Mouse (Mus musculus) MEL (cell line): ENCODE results near the gene Gpd1. TPM values are rescaled to one million over a fixed set of nuclear protein-coding genes. Genes with fewer than 3 reads are reported as not detected.

Experiments used
- DNase-seq: peaks from one replicate; pipeline ENCODE4 v3.0.0; 2011; ENCODE audit warnings: low read depth, low spot score
- H3K27ac ChIP-seq: 2 replicates; pipeline ENCODE4 v1.5.1; 2012; ENCODE audit warnings: low read depth, mild to moderate bottlenecking, control low read depth, low read length, moderate library complexity; ENCODE audit not compliant: control insufficient read depth
- H3K27me3 ChIP-seq, 2 experiments: fragments of 150-350 bp in 1 of 2; sonication (generic) in 1 of 2; 2 replicates each; pipeline ENCODE4 v1.6.1; 2012; ENCODE audit warnings: low read length in 2 of 2, mild to moderate bottlenecking in 2 of 2, improper control_type of control experiment in 1 of 2, moderate library complexity in 1 of 2; ENCODE audit not compliant: insufficient read depth in 2 of 2, control insufficient read depth in 1 of 2
- H3K36me3 ChIP-seq, 2 experiments: 2 replicates each; pipeline ENCODE4 v1.6.1; 2012 to 2014; ENCODE audit warnings: low read length in 2 of 2, improper control_type of control experiment in 1 of 2, inconsistent platforms in 1 of 2, mild to moderate bottlenecking in 1 of 2; ENCODE audit not compliant: insufficient read depth in 2 of 2, control insufficient read depth in 1 of 2
- H3K4me1 ChIP-seq, 2 experiments: fragments of 150-350 bp in 1 of 2; sonication (generic) in 1 of 2; 2 replicates each; pipeline ENCODE4 v1.6.1; 2012; ENCODE audit warnings: low read length in 2 of 2, improper control_type of control experiment in 1 of 2, mild to moderate bottlenecking in 1 of 2; ENCODE audit not compliant: insufficient read depth in 2 of 2, control insufficient read depth in 1 of 2
- H3K4me3 ChIP-seq, 2 experiments: fragments of 150-350 bp in 1 of 2; sonication (generic) in 1 of 2; 2 replicates each; pipeline ENCODE4 v1.5.1; 2012; ENCODE audit warnings: low read depth in 2 of 2, low read length in 2 of 2, mild to moderate bottlenecking in 2 of 2, moderate library complexity in 2 of 2, control low read depth in 1 of 2, improper control_type of control experiment in 1 of 2; ENCODE audit not compliant: control insufficient read depth in 1 of 2, insufficient read depth in 1 of 2
- H3K79me2 ChIP-seq: 2 replicates; pipeline ENCODE4 v1.6.1; 2012; ENCODE audit warnings: mild to moderate bottlenecking, low read length, moderate library complexity; ENCODE audit not compliant: control insufficient read depth, poor library complexity, insufficient read depth
- H3K9ac ChIP-seq: 2 replicates; pipeline ENCODE4 v1.6.1; 2012; ENCODE audit warnings: low read depth, mild to moderate bottlenecking, control low read depth, low read length, moderate library complexity; ENCODE audit not compliant: control insufficient read depth, poor library complexity, severe bottlenecking
- H3K9me3 ChIP-seq: fragments of 150-350 bp; sonication (generic); replicated peaks from 2 replicates; pipeline ENCODE4 v1.6.1; 2012; ENCODE audit warnings: mild to moderate bottlenecking, low read length, improper control_type of control experiment, moderate library complexity; ENCODE audit not compliant: insufficient read depth
- BHLHE40 ChIP-seq: IDR thresholded peaks from 2 replicates; pipeline ENCODE4 v1.6.1; 2012; ENCODE audit warnings: low read depth, mild to moderate bottlenecking, inconsistent platforms, low read length, improper control_type of control experiment, borderline replicate concordance
- ELF1 ChIP-seq: IDR thresholded peaks from 2 replicates; pipeline ENCODE4 v1.6.1; 2014; ENCODE audit warnings: low read depth, mild to moderate bottlenecking, inconsistent platforms, low read length, improper control_type of control experiment, moderate library complexity
- ETS1 ChIP-seq: IDR thresholded peaks from 2 replicates; pipeline ENCODE4 v1.6.1; 2012; ENCODE audit warnings: low read depth, mild to moderate bottlenecking, inconsistent platforms, low read length, improper control_type of control experiment, moderate library complexity
- KAT2A ChIP-seq: conservative IDR thresholded peaks from 2 replicates; pipeline ENCODE4 v1.6.1; 2012; ENCODE audit warnings: low read depth, low read length, improper control_type of control experiment, inconsistent platforms
- MAX ChIP-seq: IDR thresholded peaks from 2 replicates; pipeline ENCODE4 v1.6.1; 2011; ENCODE audit warnings: low read length, improper control_type of control experiment
- MEF2A ChIP-seq: IDR thresholded peaks from 2 replicates; pipeline ENCODE4 v1.6.1; 2014; ENCODE audit warnings: low read depth, mild to moderate bottlenecking, inconsistent platforms, low read length, improper control_type of control experiment; ENCODE audit not compliant: poor library complexity, insufficient replicate concordance, severe bottlenecking; ENCODE audit errors: extremely low read depth
- MXI1 ChIP-seq: IDR thresholded peaks from 2 replicates; pipeline ENCODE4 v1.6.1; 2011; ENCODE audit warnings: mild to moderate bottlenecking, low read depth, low read length, improper control_type of control experiment
- MYB ChIP-seq: IDR thresholded peaks from 2 replicates; pipeline ENCODE4 v1.6.1; 2011; ENCODE audit warnings: mild to moderate bottlenecking, low read depth, low read length, improper control_type of control experiment
- POLR2A ChIP-seq, 2 experiments: IDR thresholded peaks; 2 replicates each; pipeline ENCODE4 v1.6.1; 2011 to 2012; ENCODE audit warnings: low read length in 2 of 2, mild to moderate bottlenecking in 2 of 2, control low read depth in 1 of 2, improper control_type of control experiment in 1 of 2, low read depth in 1 of 2, moderate library complexity in 1 of 2; ENCODE audit not compliant: control insufficient read depth in 1 of 2, insufficient read depth in 1 of 2, poor library complexity in 1 of 2
- POLR2AphosphoS5 ChIP-seq: IDR thresholded peaks from 2 replicates; pipeline ENCODE4 v1.6.1; 2012; ENCODE audit warnings: low read depth, borderline replicate concordance, mild to moderate bottlenecking, inconsistent platforms, low read length, moderate library complexity, mixed read lengths
- RAD21 ChIP-seq: IDR thresholded peaks from 2 replicates; pipeline ENCODE4 v1.6.1; 2011; ENCODE audit warnings: mild to moderate bottlenecking, low read depth, low read length, improper control_type of control experiment
- SMC3 ChIP-seq: IDR thresholded peaks from 2 replicates; pipeline ENCODE4 v1.6.1; 2011; ENCODE audit warnings: low read depth, low read length, improper control_type of control experiment
- TAL1 ChIP-seq: IDR thresholded peaks from 2 replicates; pipeline ENCODE4 v1.6.1; 2012; ENCODE audit warnings: mild to moderate bottlenecking, inconsistent platforms, low read length, moderate library complexity, mixed read lengths
- TBP ChIP-seq: IDR thresholded peaks from 2 replicates; pipeline ENCODE4 v1.8.0; 2011; ENCODE audit warnings: low read depth, low read length, improper control_type of control experiment
- TCF12 ChIP-seq: IDR thresholded peaks from 2 replicates; pipeline ENCODE4 v1.6.1; 2014; ENCODE audit warnings: low read depth, mild to moderate bottlenecking, inconsistent platforms, low read length, improper control_type of control experiment, moderate library complexity
- UBTF ChIP-seq: IDR thresholded peaks from 2 replicates; pipeline ENCODE4 v1.6.1; 2012; ENCODE audit warnings: low read depth, mild to moderate bottlenecking, inconsistent platforms, low read length, improper control_type of control experiment, moderate library complexity, borderline replicate concordance; ENCODE audit not compliant: insufficient read depth
- USF2 ChIP-seq, 2 experiments: IDR thresholded peaks; 2 replicates each; pipeline ENCODE4 v1.6.1; 2011 to 2012; ENCODE audit warnings: improper control_type of control experiment in 2 of 2, low read length in 2 of 2, borderline replicate concordance in 1 of 2, inconsistent platforms in 1 of 2, low read depth in 1 of 2, mild to moderate bottlenecking in 1 of 2; ENCODE audit not compliant: insufficient read depth in 1 of 2
- polyA plus RNA-seq, 2 experiments: library from polyadenylated mRNA; stranded (reverse) in 1 of 2; unstranded in 1 of 2; fragments of >175 nt in 1 of 2; fragments of >200 nt in 1 of 2; gene quantifications; 2 replicates each; pipeline versions ENCODE4 v1.2.1 to v1.2.4; 2012; ENCODE audit warnings: low replicate concordance in 2 of 2, low read depth in 1 of 2; ENCODE audit not compliant: insufficient read length in 2 of 2, insufficient read depth in 1 of 2, missing spikeins in 1 of 2
- total RNA-seq: library from RNA; depleted of rRNA; stranded (reverse); fragments of 300-350 nt; gene quantifications from 2 replicates; pipeline ENCODE4 v1.2.3, GENCODE M21; 2012

Gpd1 gene
- total and polyA plus RNA-seq, 3 experiments, result 0.23 to 0.52 TPM; not detected in 1

DNA sequence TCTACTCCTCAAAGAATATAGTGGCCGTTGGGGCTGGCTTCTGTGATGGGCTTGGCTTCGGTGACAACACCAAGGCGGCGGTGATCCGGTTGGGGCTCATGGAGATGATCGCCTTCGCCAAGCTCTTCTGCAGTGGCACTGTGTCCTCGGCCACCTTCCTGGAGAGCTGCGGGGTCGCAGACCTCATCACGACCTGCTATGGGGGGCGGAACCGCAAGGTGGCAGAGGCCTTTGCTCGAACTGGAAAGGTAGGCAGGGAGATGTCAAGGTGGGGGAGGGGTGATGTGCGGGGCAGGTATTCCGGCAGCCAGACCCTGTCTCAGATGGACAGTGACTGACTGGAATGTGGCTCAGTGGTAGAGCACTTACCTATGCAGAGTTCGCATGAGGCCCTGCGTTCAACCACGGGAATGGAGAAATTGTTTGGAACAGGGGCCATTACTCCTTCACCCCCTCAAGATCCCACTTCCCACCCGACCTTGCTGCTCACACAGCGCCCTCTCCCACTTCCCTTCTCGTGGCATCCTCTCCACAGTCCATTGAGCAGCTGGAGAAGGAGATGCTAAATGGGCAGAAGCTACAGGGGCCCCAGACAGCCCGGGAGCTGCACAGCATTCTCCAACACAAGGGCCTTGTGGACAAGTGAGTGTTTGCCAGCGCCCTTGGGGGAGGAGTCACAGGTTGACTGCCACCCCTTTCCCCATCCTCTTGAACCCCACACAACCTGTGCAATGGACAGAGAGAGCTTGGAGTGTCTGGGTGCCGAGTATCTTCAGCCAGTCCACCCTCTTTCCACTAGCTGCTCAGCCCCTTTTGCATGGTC, 4.8 kb downstream of the Gpd1 start:
- Histone ChIP-seq H3K4me3 (no peak overlapping the region), H3K4me1 (peaks cover 0 to 13% of the 10 kb centered on the region in 2 experiments; a peak in 2 of 4 replicates), H3K79me2 (peaks cover 13% of the 10 kb centered on the region), H3K27me3 (no peaks in the 10 kb centered on the region), H3K9ac (no peak overlapping the region), H3K36me3 (peaks cover 0 to 4% of the 10 kb centered on the region in 2 experiments; a peak in 1 of 4 replicates), H3K9me3 (no peaks in the 10 kb centered on the region), H3K27ac (no peak overlapping the region)
- TF ChIP-seq RAD21, result no peak
- no peak for TF ChIP-seq TCF12
- no peak for TF ChIP-seq USF2 (IDR thresholded peaks at IDR 0.05; ENCODE audit: borderline replicate concordance in 1 of 2, insufficient read depth in 1 of 2, low read depth in 1 of 2, low read length in 2 of 2)
- no peak for TF ChIP-seq ETS1
- no peak for TF ChIP-seq MAX
- no peak for TF ChIP-seq ELF1
- no peak for TF ChIP-seq UBTF
- DNase-seq, result no peak

DNA sequence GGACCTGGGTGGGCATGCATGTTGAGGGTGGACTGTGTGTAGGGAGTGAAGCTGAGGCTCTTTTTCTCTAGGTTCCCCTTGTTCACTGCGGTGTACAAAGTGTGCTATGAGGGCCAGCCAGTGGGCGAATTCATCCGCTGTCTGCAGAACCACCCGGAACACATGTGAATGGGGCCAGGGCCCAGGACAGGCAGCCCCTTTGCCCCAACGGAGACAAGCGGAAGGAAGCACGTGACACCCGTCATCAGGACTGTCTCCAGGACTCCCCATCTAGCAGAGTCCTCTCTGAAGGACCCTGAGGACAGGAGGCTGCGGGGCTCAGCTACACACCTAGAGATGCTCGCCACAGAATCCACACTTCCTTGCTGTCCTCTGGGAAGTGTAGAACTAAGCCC, 5.8 kb downstream of the Gpd1 start:
- no peak overlapping the region for H3K27ac ChIP-seq
- peaks cover 2 to 4% of the 10 kb centered on the region in 2 experiments; a peak in 2 of 4 replicates for H3K36me3 ChIP-seq
- DNase-seq, result no peak
- no peaks in the 10 kb centered on the region for H3K9me3 ChIP-seq
- TF ChIP-seq POLR2A (IDR thresholded peaks at IDR 0.05; ENCODE audit: control insufficient read depth in 1 of 2, insufficient read depth in 1 of 2, low read depth in 1 of 2, low read length in 2 of 2, poor library complexity in 1 of 2) (no peak), TAL1 (no peak), TBP (no peak), MXI1 (no peak), RAD21 (no peak), MAX (no peak), BHLHE40 (no peak), POLR2AphosphoS5 (no peak), MYB (no peak), MEF2A (no peak), KAT2A (no peak), SMC3 (no peak)
- no peak overlapping the region for H3K4me3 ChIP-seq
- no peaks in the 10 kb centered on the region for H3K27me3 ChIP-seq
- peaks cover 0 to 13% of the 10 kb centered on the region in 2 experiments; a peak in 2 of 4 replicates for H3K4me1 ChIP-seq
- H3K79me2 ChIP-seq, result peaks cover 13% of the 10 kb centered on the region
- no peak overlapping the region for H3K9ac ChIP-seq
